Mouse (Mus musculus): ENCODE results near the gene Wdr81.

The Wdr81 gene

DNA sequence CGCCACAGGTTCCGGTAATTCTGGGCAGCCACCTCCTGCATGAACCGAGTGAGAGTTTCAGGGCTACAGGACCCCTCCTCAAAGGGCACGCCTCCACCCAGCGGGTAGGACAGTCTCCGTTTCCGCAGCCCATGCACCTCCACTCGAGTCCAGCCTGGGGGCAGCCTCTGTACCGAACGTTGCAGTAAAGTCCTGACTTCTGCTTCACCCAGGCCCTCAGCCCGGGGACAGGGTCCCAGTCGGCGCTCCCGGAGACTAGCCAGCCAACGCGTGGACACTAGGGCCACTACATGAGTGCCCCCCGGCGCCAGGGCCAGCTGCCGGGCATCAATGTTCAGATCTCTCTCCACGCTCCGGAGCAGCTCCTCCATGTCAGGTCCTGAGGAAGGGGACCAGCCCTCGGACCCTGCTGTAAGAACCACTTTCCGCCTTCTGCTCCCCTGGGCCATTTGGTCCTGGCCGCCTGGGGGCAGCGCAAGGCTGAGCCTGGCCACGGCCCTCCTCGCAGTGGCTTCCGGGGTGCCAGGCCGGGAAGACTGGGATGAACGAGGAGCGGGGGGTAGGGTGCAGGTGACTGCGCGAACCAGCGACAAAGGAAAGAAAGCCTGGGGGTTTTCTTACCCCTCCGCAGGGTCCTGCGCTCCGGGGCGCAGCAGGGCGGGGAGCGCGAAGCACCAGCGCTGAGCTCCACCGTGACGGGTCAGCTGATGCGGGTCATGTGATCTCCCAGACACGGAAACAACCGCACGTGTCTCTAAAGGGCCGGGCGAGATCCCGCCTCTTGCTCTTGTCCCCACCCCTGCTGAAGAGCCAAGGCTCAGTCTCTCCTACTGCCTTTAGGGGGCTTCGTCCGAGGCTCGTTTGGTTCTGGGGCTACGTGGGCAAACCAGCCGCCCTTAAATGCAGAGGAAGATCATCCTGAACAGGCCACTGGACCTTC lies at the start of gene Wdr81:
Gene Wdr81, minus strand, starts transcription at position 727 of the 940 bp plus-strand sequence.
- peak; percentile 93 for DNase-seq

DNA sequence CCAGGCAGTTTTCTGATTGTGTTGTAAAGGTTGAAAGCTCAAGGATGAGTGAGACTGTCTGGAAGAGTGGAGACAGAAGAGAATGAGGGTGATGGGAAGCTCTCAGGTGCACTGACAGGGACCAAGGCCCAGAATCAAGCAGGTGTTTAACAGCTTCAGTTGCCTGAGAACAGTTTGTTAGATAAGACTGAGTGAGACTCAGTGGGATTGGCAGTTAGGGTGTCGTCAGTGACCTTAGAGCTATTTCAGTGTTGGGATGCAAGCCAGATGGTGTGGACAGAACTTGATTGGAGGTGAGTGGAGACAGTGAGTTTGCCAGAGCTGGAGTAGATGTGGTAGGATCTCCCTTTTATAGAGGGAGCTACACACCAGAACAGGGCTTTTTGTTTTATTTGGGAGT lies 43.6 kb upstream of the Wdr81 start:
- DNase-seq: no peak

DNA sequence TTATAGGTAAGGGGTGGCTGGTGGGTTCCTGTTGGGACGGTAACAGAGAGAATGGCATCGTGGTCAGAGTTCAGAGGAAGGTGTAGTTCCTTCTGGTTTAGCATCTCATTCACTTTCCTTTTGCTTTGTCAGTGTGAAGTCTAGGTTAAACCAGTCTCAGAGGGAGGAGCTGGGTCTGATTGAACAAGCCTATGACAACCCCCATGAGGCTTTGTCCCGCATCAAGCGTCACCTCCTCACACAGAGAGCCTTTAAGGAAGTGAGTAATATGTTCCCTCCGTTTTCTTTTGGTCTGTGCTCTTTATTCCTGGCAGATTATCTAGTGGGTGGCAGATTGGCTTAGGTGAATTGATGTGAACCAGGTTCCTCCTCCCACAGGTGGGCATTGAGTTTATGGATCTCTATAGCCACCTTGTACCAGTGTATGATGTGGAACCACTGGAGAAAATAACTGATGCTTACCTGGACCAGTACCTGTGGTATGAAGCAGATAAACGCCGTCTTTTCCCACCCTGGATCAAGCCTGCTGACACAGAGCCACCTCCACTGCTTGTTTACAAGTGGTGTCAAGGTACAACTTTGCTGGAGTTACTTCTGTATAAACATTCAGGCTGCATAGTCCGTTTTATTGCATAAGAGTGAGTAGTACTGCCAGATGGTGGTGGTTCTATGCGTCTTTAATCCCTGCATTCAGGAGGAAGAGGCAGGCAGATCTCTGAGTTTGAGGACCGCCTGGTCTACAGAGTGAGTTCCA lies 40.0 kb upstream of the Wdr81 start:
- no peak for DNase-seq

DNA sequence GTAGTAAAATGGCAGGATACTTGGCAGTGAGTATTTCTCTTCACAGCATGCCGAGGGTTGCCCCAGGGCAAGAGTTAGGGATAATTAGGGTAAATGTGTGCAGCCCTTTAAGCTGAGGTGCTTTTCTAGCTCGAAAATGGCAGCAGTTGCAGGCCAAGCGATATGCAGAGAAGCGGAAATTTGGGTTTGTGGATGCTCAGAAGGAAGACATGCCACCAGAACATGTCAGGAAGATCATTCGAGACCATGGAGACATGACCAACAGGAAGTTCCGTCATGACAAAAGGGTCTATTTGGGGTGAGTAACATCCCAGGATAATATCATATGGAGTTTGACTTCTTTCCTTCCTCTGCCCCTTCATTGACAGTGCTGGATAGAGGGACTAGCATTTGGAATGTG lies 33.0 kb upstream of the Wdr81 start:
- no peak for DNase-seq

DNA sequence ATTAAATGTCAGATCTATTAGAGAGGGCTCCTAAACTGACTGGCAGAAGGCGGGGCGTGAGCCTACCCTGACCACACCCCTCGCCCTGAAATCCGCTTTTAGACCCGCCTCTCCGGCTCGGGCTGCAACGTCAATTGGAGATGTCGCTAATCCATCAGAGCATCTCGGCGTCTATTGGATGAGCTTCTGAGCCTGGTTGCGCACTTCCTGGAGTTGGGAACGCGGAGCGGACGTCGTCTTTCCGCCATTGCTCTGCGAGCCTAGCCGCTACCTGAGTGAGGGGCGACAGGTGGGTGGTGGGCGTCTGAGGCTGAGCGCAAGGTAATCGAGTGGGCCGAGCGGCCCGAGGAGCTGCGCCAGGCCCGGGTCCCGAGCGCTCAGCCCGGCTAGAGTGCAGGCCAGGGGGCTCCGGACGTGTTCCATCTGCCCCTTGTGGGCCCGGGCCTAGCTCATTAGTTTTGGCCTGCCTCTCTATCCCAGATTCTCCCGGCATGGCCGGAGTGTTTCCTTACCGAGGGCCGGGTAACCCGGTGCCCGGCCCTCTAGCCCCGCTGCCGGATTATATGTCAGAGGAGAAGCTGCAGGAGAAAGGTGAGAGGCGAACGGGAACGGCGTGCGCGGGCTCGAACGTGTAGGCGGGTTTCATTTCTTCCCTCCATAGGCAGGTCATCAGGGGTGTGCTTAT lies 32.2 kb upstream of the Wdr81 start, which contains the start of gene Prpf8:
Gene Prpf8, plus strand, starts transcription at position 216 of the 685 bp plus-strand sequence.
- DNase-seq: peak; percentile 97

DNA sequence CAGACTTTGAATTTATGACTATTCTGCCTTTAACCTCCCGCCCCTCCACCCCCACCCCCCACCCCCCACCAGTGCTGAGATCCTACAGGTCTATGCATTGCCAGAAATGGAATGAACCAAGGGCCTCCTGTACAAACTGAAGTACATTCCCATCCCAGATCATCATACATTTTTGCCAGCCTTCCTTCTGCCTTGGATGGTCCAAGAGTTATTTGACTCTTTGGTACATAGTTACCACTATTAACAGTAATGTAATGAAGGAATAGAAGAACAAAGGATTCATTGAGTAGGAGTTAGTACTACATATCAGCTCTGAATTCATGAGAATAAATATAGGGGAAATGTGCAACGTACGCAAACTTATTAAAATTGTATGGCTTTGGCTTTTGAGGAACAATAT lies 31.7 kb upstream of the Wdr81 start:
- DNase-seq: no peak

DNA sequence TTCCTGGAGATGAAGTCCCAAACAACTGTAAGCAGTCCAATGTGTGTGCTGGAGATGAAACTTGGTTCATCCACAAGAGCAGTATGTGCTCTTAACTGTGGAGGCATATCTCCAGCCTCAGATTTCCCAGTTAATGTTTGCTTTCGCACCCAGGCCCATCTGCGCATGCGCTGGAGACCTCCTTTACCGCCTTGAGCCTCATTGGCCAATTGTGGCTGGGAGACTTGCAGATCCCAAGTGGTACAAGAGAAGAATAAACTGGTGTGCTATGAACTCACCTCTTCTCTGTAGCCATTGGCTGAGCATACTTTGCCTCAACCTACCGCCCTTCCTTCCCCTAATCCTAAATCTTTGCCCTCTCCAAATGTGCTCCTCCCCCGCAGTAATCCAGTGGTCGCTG lies 18.9 kb upstream of the Wdr81 start:
- no peak for DNase-seq

DNA sequence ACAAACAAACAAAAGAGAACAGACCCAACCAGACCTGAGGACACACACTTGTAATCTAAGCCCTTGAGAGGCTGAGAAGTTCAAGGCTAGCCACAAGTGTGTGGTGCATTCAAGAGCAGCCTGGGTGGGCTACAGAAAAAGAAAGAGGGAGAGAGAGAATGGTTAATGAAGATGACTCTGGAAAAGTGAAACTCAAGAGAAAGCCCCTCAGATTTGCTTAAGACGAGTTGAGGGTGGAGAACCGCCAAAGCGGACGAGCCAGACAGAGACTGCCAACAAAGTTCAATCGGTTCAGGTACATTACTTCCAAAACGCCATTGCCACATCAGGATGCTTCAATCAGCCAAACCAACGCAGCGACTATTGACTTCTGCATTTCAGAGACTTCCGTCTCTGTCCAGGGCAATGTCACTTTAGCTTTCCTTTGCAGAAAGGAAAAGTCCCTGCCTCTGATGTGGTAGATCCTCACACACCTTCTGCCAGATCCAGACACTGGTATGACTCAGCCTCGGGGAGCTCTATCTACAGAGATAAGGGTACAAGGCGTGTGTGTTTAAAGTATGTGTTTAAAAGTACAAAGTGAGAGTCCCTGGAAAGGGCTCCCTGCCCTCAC lies 18.1 kb upstream of the Wdr81 start:
- DNase-seq: no peak

DNA sequence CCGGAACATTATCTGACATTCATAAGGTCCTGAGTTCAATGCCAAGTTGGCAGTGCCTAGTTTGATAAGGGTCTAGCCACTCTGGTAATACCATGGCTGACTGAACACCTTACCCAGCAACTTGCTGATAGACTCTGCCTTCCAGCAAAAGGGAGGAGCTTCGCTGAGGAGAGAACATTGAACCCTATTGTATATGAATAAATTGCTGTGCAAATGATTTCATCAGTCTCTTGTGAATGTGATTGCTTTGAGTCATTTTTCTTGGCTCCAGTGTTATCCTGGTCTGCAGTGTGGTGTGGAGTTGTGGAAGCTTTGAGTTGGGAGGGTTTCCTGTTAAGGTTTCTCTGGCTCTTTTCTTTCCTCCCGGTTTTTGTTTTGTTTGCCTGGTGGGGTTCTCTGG lies 16.2 kb upstream of the Wdr81 start:
- DNase-seq: no peak

DNA sequence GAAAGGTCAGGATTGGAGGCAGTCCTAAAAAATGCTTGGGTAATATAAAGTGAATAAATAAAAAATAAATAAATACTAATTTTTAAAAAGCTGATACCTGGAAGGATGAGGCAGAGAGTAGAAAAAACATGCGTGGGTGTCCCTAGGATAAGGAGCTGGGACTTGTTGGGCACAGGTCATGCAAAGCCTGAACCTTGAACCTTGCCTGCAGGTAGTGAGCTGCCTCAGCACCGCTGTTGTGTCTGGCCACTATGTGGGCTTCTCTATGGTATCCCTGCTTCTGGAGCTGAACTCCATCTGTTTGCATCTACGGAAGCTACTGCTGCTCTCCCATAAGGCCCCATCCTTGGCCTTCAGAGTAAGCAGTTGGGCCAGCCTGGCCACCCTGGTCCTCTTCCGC lies 14.7 kb upstream of the Wdr81 start:
- no peak for DNase-seq

DNA sequence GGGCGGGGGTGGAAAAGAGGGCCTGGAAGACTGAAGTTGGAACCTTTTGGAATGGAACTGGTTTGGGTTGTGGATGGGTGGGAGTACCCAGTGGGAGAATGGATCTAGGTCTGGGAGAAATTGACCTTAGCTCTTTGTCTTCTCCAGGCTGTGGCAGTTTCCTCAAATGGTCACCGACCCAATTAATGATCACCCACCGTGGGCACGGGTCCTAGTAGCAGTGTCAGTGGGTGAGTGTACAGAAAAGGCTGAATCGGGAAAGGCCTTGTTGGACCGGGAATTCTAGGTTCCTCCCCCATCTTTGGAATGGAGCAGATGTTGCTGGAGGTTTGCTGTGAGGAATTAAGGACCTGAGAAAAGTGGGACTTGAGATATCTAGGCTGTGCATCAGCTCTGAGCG lies 13.9 kb upstream of the Wdr81 start:
- no peak for DNase-seq

DNA sequence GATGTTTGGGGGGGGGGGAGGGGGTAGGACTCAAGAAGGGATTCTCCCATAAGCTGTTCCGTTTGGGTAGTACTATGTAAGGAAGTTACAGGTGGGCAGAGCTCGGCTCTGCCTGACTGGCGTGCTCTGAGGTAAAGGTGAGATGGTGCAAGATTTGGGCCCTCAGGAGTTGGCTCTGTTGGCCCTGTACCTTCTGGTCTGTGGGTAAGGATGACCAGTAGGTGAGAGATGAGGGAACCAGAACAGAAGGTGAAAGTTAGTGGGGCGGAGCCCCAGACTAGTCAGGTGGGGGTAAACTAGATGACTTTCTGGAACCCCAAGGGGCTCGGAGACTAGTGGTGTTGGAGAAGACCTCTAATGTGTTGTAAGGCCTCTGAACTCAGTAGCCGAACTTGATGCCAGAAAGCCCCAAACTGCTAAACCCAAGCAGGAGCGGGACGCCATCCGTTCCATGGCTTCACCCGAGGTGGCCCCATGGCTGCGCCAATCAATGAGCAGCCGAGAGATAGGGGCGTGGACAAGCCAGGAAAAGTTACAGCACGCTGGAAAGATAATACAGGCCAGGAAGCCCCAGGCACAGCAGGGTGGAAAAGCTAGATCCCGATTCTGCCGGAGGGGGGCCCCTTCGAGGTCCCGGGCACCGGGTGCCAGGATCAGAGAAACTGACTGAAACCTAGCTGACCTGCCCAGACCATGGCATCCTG lies 13.1 kb upstream of the Wdr81 start:
- DNase-seq: peak; percentile 82

DNA sequence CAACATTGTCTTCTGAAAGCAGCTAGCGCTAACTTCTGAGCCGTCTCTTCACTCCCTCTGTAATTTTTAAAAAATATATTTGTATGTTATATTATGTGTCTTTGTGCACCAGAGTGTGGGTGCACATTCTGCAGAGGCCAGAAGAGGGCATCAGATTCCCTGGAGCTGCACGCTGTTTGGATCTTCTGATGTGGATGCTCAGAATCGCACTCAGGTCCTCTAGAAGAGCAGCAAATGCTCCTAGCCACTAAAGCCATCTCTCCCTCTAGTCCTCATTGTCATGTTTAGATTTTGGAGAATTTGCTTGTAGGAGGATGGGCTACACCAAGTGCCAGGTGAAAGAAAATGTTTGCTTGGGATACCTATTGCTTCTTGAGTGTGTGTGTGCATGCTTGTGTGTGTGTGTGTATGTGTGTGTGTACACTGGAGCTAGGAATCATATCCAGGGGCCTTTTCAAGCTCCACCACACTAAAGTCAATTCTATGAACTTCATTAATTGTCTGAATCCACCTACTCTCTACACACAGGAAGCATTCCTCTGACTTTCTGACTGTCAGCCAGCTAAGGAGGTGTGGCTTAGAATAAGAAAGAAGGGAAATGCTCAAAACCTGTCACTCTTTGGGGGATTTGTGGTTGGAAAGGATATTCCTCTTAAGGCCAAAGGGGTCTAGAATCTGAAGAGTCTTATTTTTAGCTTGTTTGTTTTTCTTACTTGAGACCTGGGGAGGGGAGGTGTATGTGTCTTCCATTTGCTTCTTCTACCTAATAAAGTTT lies 12.4 kb upstream of the Wdr81 start:
- DNase-seq: no peak

DNA sequence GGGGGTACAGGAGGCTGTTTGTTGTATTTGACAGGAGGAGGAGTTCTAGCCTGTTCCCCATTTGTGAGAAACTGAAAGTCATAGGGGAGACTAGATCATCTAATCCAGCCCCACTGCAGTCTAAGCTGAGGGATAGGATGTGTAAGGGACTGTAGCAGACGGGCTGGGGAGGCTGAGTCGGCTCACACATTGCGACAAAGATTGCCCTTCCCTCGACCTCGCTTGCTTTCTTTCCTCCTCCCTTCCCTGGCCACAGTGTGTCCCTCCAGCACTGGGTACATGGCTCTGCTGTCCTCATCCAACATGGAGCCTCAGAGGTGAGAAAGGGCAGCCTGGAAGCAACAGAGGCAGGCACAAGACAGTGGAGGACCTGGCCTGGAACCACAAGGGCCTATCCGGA lies 10.5 kb upstream of the Wdr81 start:
- no peak for DNase-seq

DNA sequence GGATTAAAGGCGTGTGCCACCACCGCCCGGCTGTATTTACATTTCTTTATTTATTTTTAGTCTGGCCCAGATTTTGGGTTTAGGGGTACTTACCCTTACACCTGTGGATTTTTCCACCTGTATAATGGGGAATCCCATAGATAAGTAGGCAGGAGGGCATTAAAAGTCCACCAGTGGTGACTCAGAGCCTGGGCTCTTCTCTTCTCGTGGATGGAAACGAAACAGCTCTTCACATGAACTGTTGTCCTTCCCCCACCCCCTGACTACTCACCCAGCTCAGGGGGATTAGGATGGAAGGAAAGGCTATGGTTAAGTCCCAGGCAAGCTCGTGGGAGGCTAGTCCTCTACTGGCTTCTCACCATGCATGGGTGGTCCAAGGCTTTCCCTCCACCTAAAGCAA lies 9.9 kb upstream of the Wdr81 start:
- no peak for DNase-seq

DNA sequence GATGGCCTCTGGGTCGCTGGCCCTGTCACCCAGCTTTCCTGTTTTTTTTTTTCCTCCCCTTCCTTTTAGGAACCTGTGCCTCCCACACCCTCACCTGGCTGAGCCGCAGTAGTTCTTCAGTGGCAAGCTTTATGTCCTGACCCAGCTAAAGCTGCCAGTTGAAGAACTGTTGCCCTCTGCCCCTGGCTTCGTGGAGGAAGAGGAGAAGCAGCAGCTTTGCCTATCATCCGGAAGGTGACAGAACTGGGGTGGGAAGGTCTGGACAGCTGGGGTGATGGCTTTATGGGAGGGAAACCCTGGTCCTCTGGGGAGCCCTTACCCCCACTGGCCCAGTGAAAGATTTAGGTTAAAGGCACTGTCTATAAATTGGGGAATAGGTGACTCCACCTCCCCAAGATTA lies 9.1 kb upstream of the Wdr81 start:
- no peak for DNase-seq

DNA sequence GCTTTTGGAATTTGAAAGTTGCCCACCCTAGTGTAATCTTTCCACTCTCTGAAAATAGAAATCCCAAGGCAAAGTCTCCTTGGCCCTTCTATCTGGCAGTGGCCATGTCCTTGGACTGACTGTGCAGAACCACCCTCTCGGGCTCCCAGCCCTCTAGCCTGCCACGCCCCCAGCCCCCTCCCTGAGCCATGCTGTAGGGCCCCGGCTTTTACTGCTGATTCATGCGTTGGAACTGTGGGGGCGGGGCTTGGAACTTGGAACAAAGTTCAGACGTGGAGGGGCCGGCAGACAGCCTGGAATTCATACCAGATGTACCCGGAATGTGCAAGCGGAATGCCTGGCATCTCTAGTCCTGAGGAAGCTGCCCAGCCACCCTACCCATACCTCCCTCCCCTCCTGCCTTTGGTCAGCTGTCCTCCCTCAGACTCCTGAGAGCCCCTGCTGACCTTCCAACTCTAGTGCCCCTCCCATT lies 8.4 kb upstream of the Wdr81 start:
- peak; percentile 97 for DNase-seq

DNA sequence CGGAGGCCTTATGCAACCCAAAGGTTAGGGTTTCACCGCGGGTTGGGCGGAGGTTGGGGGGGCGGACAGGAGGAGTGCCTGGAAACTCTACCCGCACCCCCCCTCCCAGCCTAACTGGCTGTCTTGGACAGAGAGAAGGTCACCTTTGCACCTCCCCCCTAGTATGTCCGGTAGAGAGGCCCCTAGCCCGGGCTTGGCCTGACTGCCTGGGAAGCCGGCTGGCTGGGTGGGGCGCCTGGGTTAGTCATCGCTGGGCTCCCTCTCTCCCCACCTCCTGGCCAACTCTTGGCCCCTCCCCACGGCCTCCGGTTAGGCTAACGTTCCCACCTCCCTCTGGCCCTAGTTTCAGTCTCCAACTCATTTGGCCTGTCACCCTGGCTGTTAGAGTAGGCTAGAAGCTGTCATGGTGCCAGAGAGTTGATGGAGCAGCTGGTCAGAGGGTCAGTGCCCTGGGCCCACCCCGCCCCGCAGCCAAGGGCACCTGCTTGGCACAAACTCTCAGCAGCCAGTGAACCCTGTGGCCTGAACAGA lies 7.8 kb upstream of the Wdr81 start:
- DNase-seq: peak; percentile 92

DNA sequence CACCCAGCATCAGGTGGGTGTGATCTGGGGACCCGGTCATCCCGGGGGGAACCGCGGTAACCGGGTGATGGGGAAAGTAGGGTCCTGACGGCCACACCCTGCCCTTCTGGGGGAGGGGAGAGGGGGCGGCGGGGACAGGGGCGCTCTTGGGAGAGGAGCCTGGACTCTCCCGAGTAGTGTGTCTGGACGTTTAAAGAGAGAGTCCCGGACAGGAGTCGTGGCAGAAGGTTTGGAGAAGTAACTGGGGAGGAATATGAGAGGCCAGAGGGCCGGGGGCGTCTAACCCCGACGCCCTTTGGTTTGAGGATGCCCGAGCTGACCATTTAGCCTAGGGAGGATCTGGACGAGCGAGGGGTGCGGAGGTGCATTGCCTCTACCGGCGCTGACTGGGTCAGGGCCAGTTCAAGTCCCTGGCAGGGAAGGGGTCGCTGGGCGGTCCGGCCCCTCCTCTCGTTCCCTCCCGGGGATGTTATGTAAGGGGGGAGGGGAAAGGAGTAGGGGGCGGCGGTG lies 7.3 kb upstream of the Wdr81 start:
- DNase-seq: no peak

DNA sequence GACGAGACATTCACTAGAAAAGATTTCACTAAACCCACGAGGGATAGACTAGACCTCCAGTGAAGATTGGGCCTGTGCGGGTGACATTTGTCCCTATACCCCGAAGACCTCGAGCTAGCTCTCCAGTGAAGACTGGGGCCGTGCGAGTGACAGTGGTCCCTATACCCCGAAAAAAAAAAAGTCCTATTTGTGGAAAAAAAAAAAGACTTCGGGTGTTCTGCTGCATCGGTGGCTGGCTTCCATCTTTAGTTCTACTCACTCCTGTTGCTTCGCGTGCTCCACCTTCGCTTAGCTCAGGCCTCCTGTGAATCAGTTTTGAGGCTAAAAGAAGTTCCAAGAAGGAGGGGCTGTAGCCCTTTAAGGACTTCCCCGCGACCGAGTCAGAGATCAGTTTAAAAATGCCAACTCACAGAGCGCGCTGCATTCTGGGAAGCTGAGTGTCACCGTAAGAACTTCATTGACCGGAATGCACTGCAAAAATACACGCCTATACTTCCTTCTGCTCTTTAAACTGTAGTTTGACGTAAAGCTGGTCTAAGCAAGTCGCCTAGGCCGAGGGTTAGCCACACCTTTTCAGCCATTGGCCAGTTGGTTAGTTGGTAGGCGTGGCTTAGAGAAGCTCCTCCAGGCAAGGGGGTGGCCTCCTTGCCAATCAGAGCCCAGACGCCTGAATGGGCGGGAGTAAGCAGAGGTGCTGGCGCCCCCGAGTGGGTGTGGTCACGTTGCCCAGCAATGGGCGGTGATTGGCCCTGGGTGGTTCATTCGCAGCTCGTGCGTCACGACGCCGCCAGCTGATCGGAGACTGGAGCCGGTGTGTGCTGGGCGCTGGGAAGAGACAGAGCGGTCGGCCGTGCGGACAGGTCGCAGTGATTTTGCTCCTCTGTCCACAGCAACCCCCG lies 6.6 kb upstream of the Wdr81 start, which contains the start of gene Tlcd2:
Gene Tlcd2, plus strand, starts transcription at position 872 of the 899 bp plus-strand sequence.
- peak; percentile 100 for DNase-seq

Data from kidney, postnatal 14 days (tissue).